In the genomic region with DNA sequence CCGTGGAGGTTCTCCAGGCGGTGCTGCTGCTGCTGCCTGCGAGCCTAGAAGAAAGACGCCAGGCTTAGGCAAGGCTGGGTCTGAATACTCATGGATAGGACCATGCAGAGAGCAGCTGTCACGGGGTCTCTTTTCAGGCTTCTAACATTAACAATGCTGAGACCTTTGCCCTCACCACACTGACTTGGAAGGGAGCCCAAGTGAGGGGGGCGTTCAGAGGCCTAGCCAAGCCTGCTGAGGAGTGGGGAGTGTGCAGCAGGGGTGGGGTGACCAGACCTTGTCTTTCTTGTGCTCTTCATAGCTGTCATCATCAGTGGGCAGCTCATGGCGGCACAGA, we compare ENCODE assay signal across 11 mouse cellular contexts. TPM values are rescaled to one million over a fixed set of nuclear protein-coding genes. Genes with fewer than 3 reads are reported as not detected.
A peak's percentile ranks its signal among the peaks of the same experiment; 100 is the strongest.
DNase-seq lines count a peak whose midpoint lies in the region; ATAC-seq and TF ChIP-seq lines count a peak whose summit lies in the region.
"Had no signal": no experiment of that assay in that cellular context is flagged by ENCODE, and none has a peak within 500 bp of the region (broad histone marks: within the 10 kb centered on the region; RNA-seq: fewer than 3 reads in every experiment).

No protein-coding gene starts in this region.

- no peak overlapping the region for H3K27ac ChIP-seq in hindbrain, embryonic 10.5 days
- H3K27ac ChIP-seq in hindbrain, postnatal 0 days, result no peak overlapping the region
- peak overlapping the region; percentile 59 for H3K27ac ChIP-seq in intestine, embryonic 15.5 days
- no peak overlapping the region; the same call in 1 of the 2 replicates for H3K27ac ChIP-seq in liver, embryonic 11.5 days (ENCODE audit: low read depth, low read length)
- H3K27ac ChIP-seq: embryonic facial prominence, embryonic 12.5 days; macrophage had no signal

- peaks cover 32% of the 10 kb centered on the region for H3K4me1 ChIP-seq in hindbrain, embryonic 10.5 days (replicated peaks)
- H3K4me1 ChIP-seq in hindbrain, postnatal 0 days (ENCODE audit: insufficient read depth, low read length), result peaks cover 15% of the 10 kb centered on the region
- peaks cover 79% of the 10 kb centered on the region for H3K4me1 ChIP-seq in G1E (ENCODE audit: insufficient read depth, low read depth, low read length)
- peaks cover 41% of the 10 kb centered on the region for H3K4me1 ChIP-seq in intestine, embryonic 15.5 days (replicated peaks)
- peaks cover 37% of the 10 kb centered on the region for H3K4me1 ChIP-seq in liver, embryonic 11.5 days (replicated peaks; ENCODE audit: control insufficient read depth, insufficient read depth, low read length)

- DNase-seq in hindbrain, embryonic 10.5 days (ENCODE audit: low spot score), result no peak
- DNase-seq in hindbrain, postnatal 0 days (ENCODE audit: low spot score), result no peak
- no peak for DNase-seq in G1E (ENCODE audit: low spot score)
- no peak for DNase-seq in liver, embryonic 11.5 days (ENCODE audit: low spot score)
- no peak for DNase-seq in spleen, postnatal 4 days (ENCODE audit: low spot score in 2 of 2)
- DNase-seq in layer of hippocampus, adult 9-10 months (ENCODE audit: low spot score), result no peak
- no peak for DNase-seq in gastrocnemius, postnatal 14 days
- DNase-seq: layer of hippocampus, adult 9-11 months had no signal

- H3K4me2 ChIP-seq in hindbrain, postnatal 0 days (ENCODE audit: low read depth, low read length), result no peak overlapping the region
- H3K4me2 ChIP-seq in intestine, embryonic 15.5 days (replicated peaks), result peak overlapping the region; percentile 62; the same call in 1 of the 2 replicates
- H3K4me2 ChIP-seq in liver, embryonic 11.5 days, result peak overlapping the region; percentile 77

- H3K9ac ChIP-seq in hindbrain, postnatal 0 days (replicated peaks; ENCODE audit: low read length), result no peak overlapping the region
- peak overlapping the region; percentile 18; the same call in 1 of the 2 replicates for H3K9ac ChIP-seq in intestine, embryonic 15.5 days
- H3K9ac ChIP-seq in liver, embryonic 11.5 days (ENCODE audit: low read depth, low read length), result no peak overlapping the region

- WGBS in hindbrain, embryonic 10.5 days, result 76% methylated on average over 7 of the region's 7 CpGs
- WGBS in hindbrain, postnatal 0 days, result 50% methylated on average over 7 of the region's 7 CpGs
- WGBS in intestine, embryonic 15.5 days, result 45% methylated on average over 7 of the region's 7 CpGs
- WGBS in liver, embryonic 11.5 days, result 87% methylated on average over 7 of the region's 7 CpGs

- TF ChIP-seq CTCF in hindbrain, postnatal 0 days (IDR thresholded peaks at IDR 0.05; ENCODE audit: low read depth), result no peak
- no peak for TF ChIP-seq CTCF in G1E (IDR thresholded peaks at IDR 0.05; ENCODE audit: low read depth, low read length)

- no peaks in the 10 kb centered on the region for H3K9me3 ChIP-seq in hindbrain, embryonic 10.5 days
- H3K9me3 ChIP-seq in hindbrain, postnatal 0 days (ENCODE audit: low read length), result no peaks in the 10 kb centered on the region
- H3K9me3 ChIP-seq in G1E (replicated peaks), result no peaks in the 10 kb centered on the region
- no peaks in the 10 kb centered on the region for H3K9me3 ChIP-seq in intestine, embryonic 15.5 days
- no peaks in the 10 kb centered on the region for H3K9me3 ChIP-seq in liver, embryonic 11.5 days (ENCODE audit: control insufficient read depth, low read length)
- H3K9me3 ChIP-seq: embryonic facial prominence, embryonic 12.5 days had no signal

- peaks cover 8% of the 10 kb centered on the region for H3K27me3 ChIP-seq in hindbrain, embryonic 10.5 days (ENCODE audit: insufficient read depth, poor library complexity, severe bottlenecking)
- no peaks in the 10 kb centered on the region for H3K27me3 ChIP-seq in hindbrain, postnatal 0 days (ENCODE audit: insufficient read depth, low read length)
- H3K27me3 ChIP-seq in G1E (ENCODE audit: insufficient read depth, low read length), result peaks cover 4% of the 10 kb centered on the region; the same call in 1 of the 2 replicates
- H3K27me3 ChIP-seq in intestine, embryonic 15.5 days (replicated peaks), result no peaks in the 10 kb centered on the region
- 0 out of 2 replicates have a peak, but pooled peaks cover under 1% of the 10 kb centered on the region for H3K27me3 ChIP-seq in liver, embryonic 11.5 days (replicated peaks; ENCODE audit: control insufficient read depth, insufficient read depth, low read length)
- H3K27me3 ChIP-seq: embryonic facial prominence, embryonic 12.5 days had no signal

- H3K36me3 ChIP-seq in hindbrain, embryonic 10.5 days, result peaks cover 42% of the 10 kb centered on the region
- H3K36me3 ChIP-seq in hindbrain, postnatal 0 days (ENCODE audit: insufficient read depth, low read length), result peaks cover 13% of the 10 kb centered on the region
- peaks cover 52% of the 10 kb centered on the region for H3K36me3 ChIP-seq in G1E (replicated peaks)
- H3K36me3 ChIP-seq in intestine, embryonic 15.5 days, result no peaks in the 10 kb centered on the region; the same call in 1 of the 2 replicates
- H3K36me3 ChIP-seq in liver, embryonic 11.5 days (ENCODE audit: control insufficient read depth, insufficient read depth, low read length), result peaks cover 13% of the 10 kb centered on the region

- H3K4me3 ChIP-seq in hindbrain, embryonic 10.5 days, result 0 out of 2 replicates have a peak overlapping the region, but pooled peaks have one; percentile 14
- no peak overlapping the region for H3K4me3 ChIP-seq in hindbrain, postnatal 0 days (ENCODE audit: low read length)
- peak overlapping the region; percentile 77; the same call in 1 of the 2 replicates for H3K4me3 ChIP-seq in G1E (ENCODE audit: low read depth, low read length)
- H3K4me3 ChIP-seq in intestine, embryonic 15.5 days (replicated peaks), result 0 out of 2 replicates have a peak overlapping the region, but pooled peaks have one; percentile 73
- H3K4me3 ChIP-seq in liver, embryonic 11.5 days (ENCODE audit: low read depth, low read length), result no peak overlapping the region

- ATAC-seq in hindbrain, postnatal 0 days, result no peak
- ATAC-seq in G1E (ENCODE audit: extremely low read depth, insufficient number of reproducible peaks, low FRiP score, poor library complexity, severe bottlenecking), result no peak
- ATAC-seq in intestine, embryonic 15.5 days, result no peak
- ATAC-seq in liver, embryonic 11.5 days (replicated peaks; ENCODE audit: low FRiP score), result no peak

- intact Hi-C loops in gastrocnemius, postnatal 14 days (cut with DNase I; ENCODE audit: low total_unique reads), result no loop called here

RNA-seq across cellular contexts. Expression of a gene that starts 5.3 kb away (rescaled TPM):
- 5.7 and 7.0 TPM in 2 replicates for polyA plus RNA-seq in hindbrain, embryonic 10.5 days (2016; fragmentation: Nextera tagmentation; extraction: Ambion mirVana)
- total RNA-seq in hindbrain, postnatal 0 days (2014; rRNA removed), result 23.6 and 35.3 TPM in 2 replicates
- polyA plus RNA-seq in hindbrain, postnatal 0 days (2015; fragmentation: Nextera tagmentation; extraction: Ambion mirVana), result 12.2 and 15.3 TPM in 2 replicates
- total RNA-seq in G1E (2014; fragmentation: Nextera tagmentation) (5.5 and 6.0 TPM in 2 replicates), G1E (2017) (0.55 and 1.2 TPM in 2 replicates)
- 5.1 and 5.6 TPM in 2 replicates for polyA plus RNA-seq in G1E (2012)
- 11.3 and 14.4 TPM in 2 replicates for polyA plus RNA-seq in intestine, embryonic 15.5 days (2015; fragmentation: Nextera tagmentation; extraction: Ambion mirVana)
- polyA plus RNA-seq in liver, embryonic 11.5 days (2014; fragmentation: Nextera tagmentation; extraction: Ambion mirVana), result 39.5 and 40.3 TPM in 2 replicates
- total RNA-seq in gastrocnemius, postnatal 14 days (2021), result 10 to 100 TPM in 1 of 2 experiments, 1 to 10 TPM in 1; 9.1 to 12.5 TPM

RNA-seq across cellular contexts. Expression of a gene that starts 6.2 kb away (rescaled TPM):
- 110 and 114 TPM in 2 replicates for polyA plus RNA-seq in hindbrain, embryonic 10.5 days (2016; fragmentation: Nextera tagmentation; extraction: Ambion mirVana)
- total RNA-seq in hindbrain, postnatal 0 days (2014; rRNA removed), result 70.6 and 72.7 TPM in 2 replicates
- 128 and 134 TPM in 2 replicates for polyA plus RNA-seq in hindbrain, postnatal 0 days (2015; fragmentation: Nextera tagmentation; extraction: Ambion mirVana)
- total RNA-seq in G1E (2014; fragmentation: Nextera tagmentation) (238 and 244 TPM in 2 replicates), G1E (2017) (153 and 179 TPM in 2 replicates)
- polyA plus RNA-seq in G1E (2012), result 120 and 165 TPM in 2 replicates
- polyA plus RNA-seq in intestine, embryonic 15.5 days (2015; fragmentation: Nextera tagmentation; extraction: Ambion mirVana), result 122 and 133 TPM in 2 replicates
- polyA plus RNA-seq in liver, embryonic 11.5 days (2014; fragmentation: Nextera tagmentation; extraction: Ambion mirVana), result 106 and 112 TPM in 2 replicates
- 10 to 100 TPM; 31.2 to 31.7 TPM for total RNA-seq in gastrocnemius, postnatal 14 days (2021)

RNA-seq across cellular contexts. Expression of a gene that starts 13.4 kb away (rescaled TPM):
- polyA plus RNA-seq in hindbrain, embryonic 10.5 days (2016; fragmentation: Nextera tagmentation; extraction: Ambion mirVana), result 25.5 and 27.8 TPM in 2 replicates
- total RNA-seq in hindbrain, postnatal 0 days (2014; rRNA removed), result 8.7 and 12.3 TPM in 2 replicates
- 15.2 and 15.9 TPM in 2 replicates for polyA plus RNA-seq in hindbrain, postnatal 0 days (2015; fragmentation: Nextera tagmentation; extraction: Ambion mirVana)
- total RNA-seq in G1E (2014; fragmentation: Nextera tagmentation) (71.0 and 74.9 TPM in 2 replicates), G1E (2017) (26.4 and 29.7 TPM in 2 replicates)
- 33.9 and 34.7 TPM in 2 replicates for polyA plus RNA-seq in G1E (2012)
- 25.9 and 26.1 TPM in 2 replicates for polyA plus RNA-seq in intestine, embryonic 15.5 days (2015; fragmentation: Nextera tagmentation; extraction: Ambion mirVana)
- 17.1 and 19.4 TPM in 2 replicates for polyA plus RNA-seq in liver, embryonic 11.5 days (2014; fragmentation: Nextera tagmentation; extraction: Ambion mirVana)
- total RNA-seq in gastrocnemius, postnatal 14 days (2021), result 10 to 100 TPM; 11.4 TPM

RNA-seq across cellular contexts. Expression of a gene that starts 15.6 kb away (rescaled TPM):
- 79.7 and 80.3 TPM in 2 replicates for polyA plus RNA-seq in hindbrain, embryonic 10.5 days (2016; fragmentation: Nextera tagmentation; extraction: Ambion mirVana)
- total RNA-seq in hindbrain, postnatal 0 days (2014; rRNA removed), result 59.3 and 64.6 TPM in 2 replicates
- 33.1 and 34.1 TPM in 2 replicates for polyA plus RNA-seq in hindbrain, postnatal 0 days (2015; fragmentation: Nextera tagmentation; extraction: Ambion mirVana)
- total RNA-seq in G1E (2014; fragmentation: Nextera tagmentation) (99.6 and 100 TPM in 2 replicates), G1E (2017) (116 and 119 TPM in 2 replicates)
- 26.3 and 29.7 TPM in 2 replicates for polyA plus RNA-seq in G1E (2012)
- 38.2 and 42.6 TPM in 2 replicates for polyA plus RNA-seq in intestine, embryonic 15.5 days (2015; fragmentation: Nextera tagmentation; extraction: Ambion mirVana)
- 91.6 and 100 TPM in 2 replicates for polyA plus RNA-seq in liver, embryonic 11.5 days (2014; fragmentation: Nextera tagmentation; extraction: Ambion mirVana)
- total RNA-seq in gastrocnemius, postnatal 14 days (2021), result 10 to 100 TPM; 16.7 to 17.2 TPM

RNA-seq across cellular contexts. Expression of a gene that starts 19.7 kb away (rescaled TPM):
- 13.6 and 15.8 TPM in 2 replicates for polyA plus RNA-seq in hindbrain, embryonic 10.5 days (2016; fragmentation: Nextera tagmentation; extraction: Ambion mirVana)
- total RNA-seq in hindbrain, postnatal 0 days (2014; rRNA removed), result 4.6 and 20.0 TPM in 2 replicates
- polyA plus RNA-seq in hindbrain, postnatal 0 days (2015; fragmentation: Nextera tagmentation; extraction: Ambion mirVana), result 11.9 and 12.9 TPM in 2 replicates
- 187 and 244 TPM in 2 replicates for total RNA-seq in G1E (2014; fragmentation: Nextera tagmentation)
- total RNA-seq in G1E (2017), result 163 and 182 TPM in 2 replicates
- 133 and 183 TPM in 2 replicates for polyA plus RNA-seq in G1E (2012)
- polyA plus RNA-seq in intestine, embryonic 15.5 days (2015; fragmentation: Nextera tagmentation; extraction: Ambion mirVana), result 19.2 and 19.4 TPM in 2 replicates
- polyA plus RNA-seq in liver, embryonic 11.5 days (2014; fragmentation: Nextera tagmentation; extraction: Ambion mirVana), result 164 and 181 TPM in 2 replicates
- total RNA-seq in gastrocnemius, postnatal 14 days (2021), result 10 to 100 TPM; 60.9 to 79.6 TPM

Comparison
In these comparisons a context has a peak if more than half of its experiments do, and no peak if none do; other contexts are left out.
1. H3K4me3 ChIP-seq: peak in hindbrain, embryonic 10.5 days (single experiment), G1E (single experiment) and intestine, embryonic 15.5 days (single experiment); none in hindbrain, postnatal 0 days (single experiment) and liver, embryonic 11.5 days (single experiment).